Mouse (Mus musculus): Measurements from ENCODE around the gene Nbea. TPM values are rescaled to one million over a fixed set of nuclear protein-coding genes. Genes with fewer than 3 reads are reported as not detected.

The Nbea gene
- polyA plus RNA-seq, 1 experiment from 2014 or later = 7.4 TPM

DNA sequence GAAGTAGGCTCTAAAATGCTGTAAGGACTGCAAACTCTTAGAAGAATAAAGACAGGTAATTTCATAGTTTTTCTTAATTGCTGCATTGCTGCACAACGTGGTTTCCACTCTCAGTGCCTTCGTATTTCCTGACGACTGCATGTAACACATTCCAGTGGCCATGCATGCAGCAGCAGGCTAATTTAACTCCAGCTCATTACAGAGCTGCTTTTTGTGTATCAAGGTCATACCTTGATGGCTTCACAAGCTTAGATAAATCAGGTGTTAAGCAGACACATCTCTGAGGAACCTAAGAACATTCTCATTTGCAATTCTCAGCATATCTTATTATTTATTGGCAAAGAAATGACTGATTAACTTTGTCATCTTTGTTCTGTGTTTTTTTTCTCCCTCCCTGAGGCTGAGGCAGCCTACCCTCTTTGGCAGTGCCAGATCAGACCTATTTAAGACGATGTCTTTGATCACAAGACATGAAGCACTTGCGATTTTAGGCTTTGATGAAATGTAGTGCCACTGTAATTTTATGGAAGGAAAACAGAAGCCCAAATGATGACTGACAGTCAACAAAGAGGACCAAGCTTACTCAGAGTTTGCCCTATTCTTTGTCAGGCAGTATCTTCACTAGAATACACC, 368.4 kb downstream of the Nbea start:
- Histone ChIP-seq H3K27ac (no peak overlapping the region), H3K9me3 (no peaks in the 10 kb centered on the region), H3K27me3 (ENCODE audit: insufficient read depth, poor library complexity, severe bottlenecking) (no peaks in the 10 kb centered on the region), H3K36me3 (no peaks in the 10 kb centered on the region), H3K4me1 (0 out of 2 replicates have a peak, but pooled peaks cover 4% of the 10 kb centered on the region), H3K4me3 (no peak overlapping the region)
- no peak for DNase-seq (ENCODE audit: low spot score)
- 73% methylated on average over 5 of the region's 5 CpGs for WGBS

DNA sequence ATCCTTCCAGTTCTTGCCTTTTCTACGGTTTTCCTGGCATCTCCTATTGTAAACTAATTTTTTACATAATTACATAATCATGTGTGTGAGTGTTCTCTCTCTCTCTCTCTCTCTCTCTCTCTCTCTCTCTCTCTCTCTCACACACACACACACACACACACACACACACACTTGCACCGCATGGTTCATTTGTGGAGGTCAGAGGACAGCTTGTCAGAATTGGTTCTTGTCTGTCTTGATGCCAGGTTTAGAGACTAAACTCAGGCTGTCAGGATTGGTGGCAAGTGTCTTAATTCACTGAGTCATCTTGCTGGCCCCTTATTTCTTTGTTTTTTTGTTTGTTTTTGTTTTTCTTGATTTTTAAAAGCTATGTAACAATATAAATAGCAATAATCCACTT, 388.7 kb downstream of the Nbea start:
- Histone ChIP-seq H3K9me3 (no peaks in the 10 kb centered on the region), H3K4me3 (no peak overlapping the region), H3K4me1 (peaks cover 11% of the 10 kb centered on the region), H3K27ac (no peak overlapping the region), H3K36me3 (no peaks in the 10 kb centered on the region), H3K27me3 (ENCODE audit: insufficient read depth, poor library complexity, severe bottlenecking) (no peaks in the 10 kb centered on the region)
- DNase-seq (ENCODE audit: low spot score) = no peak
- 78% methylated on average over 2 of the region's 2 CpGs for WGBS

DNA sequence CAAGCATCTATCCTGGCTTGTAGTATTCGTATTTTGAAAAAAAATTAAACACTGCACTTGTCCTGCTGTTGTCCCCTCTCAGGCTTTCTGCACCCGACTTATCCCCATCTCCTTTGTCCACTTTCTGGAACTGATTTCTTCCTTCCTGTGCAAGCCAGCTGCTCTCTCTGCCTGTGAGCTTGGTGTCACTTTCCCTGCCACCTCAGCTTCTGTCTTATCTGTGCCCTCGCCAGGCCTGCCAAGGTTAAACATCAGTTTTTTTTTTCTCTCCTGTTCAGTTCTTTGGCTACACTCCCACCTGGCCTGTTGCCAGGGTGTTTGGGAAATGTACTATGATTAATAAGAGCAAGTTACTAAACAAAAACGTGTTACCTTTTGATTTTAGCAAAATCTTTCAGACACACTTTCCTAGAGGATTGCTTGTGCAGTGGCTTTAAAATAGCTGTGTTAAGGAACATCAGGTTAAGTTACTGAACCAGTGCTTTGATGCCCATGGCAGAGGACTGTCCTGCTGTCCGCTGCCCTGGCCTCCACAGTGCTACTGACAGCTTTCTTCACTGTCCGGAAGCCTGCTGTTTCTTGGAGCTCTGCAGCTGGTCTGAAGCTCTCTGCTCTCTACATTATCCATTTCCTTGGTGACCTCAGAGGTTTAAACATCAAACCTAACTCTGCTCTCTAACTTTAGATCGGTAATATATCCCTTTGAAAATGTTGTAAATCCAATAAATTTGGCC, 389.5 kb downstream of the Nbea start:
- no peak overlapping the region for H3K27ac ChIP-seq
- H3K9me3 ChIP-seq = no peaks in the 10 kb centered on the region
- no peaks in the 10 kb centered on the region for H3K36me3 ChIP-seq
- peaks cover 11% of the 10 kb centered on the region for H3K4me1 ChIP-seq
- no peaks in the 10 kb centered on the region for H3K27me3 ChIP-seq (ENCODE audit: insufficient read depth, poor library complexity, severe bottlenecking)
- H3K4me3 ChIP-seq = no peak overlapping the region
- no peak for DNase-seq (ENCODE audit: low spot score)
- WGBS = 46% methylated on average over 7 of the region's 7 CpGs

DNA sequence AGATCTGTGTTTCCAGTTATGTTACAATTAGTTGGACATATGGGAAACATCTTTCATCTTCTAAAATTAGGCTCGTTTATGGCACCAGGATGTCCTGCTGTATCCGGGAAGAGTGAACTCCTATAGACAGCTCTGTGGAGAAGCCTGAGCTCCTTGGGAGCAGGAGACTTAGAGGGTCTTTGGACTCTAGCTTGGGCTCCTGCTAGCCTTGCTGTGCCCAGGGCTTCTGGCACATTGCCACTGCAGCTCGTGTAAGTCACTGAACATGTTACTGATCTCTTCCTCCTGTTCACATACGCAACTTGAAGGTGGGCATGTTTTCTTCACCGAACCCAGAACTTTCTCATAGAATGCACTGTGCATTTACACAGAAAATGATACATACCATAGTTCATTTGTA, 391.2 kb downstream of the Nbea start:
- Histone ChIP-seq H3K4me1 (peaks cover 11% of the 10 kb centered on the region), H3K36me3 (no peaks in the 10 kb centered on the region), H3K27me3 (ENCODE audit: insufficient read depth, poor library complexity, severe bottlenecking) (no peaks in the 10 kb centered on the region), H3K9me3 (no peaks in the 10 kb centered on the region), H3K4me3 (no peak overlapping the region), H3K27ac (no peak overlapping the region)
- WGBS = 76% methylated on average over 5 of the region's 5 CpGs
- DNase-seq (ENCODE audit: low spot score) = no peak

DNA sequence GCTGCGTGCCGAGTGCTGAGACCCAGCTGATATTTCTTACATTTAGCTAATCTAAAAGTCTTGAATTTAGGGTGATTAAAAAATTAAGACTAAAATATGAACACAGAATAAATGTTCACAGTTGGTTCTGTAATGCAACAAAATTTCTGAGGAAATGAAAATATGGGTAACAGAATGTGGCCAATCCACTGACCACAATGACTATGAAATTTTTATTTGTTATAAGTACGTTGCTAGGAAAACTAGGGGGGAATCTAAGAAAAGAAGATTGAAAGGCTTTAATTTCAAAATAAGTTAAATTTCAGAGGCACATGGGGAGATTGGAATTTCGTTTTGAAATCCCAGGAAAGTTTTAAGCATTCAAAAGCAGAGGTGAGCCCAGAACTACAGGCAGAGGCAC, 392.9 kb downstream of the Nbea start:
- Histone ChIP-seq H3K9me3 (no peaks in the 10 kb centered on the region), H3K4me3 (no peak overlapping the region), H3K4me1 (peaks cover 11% of the 10 kb centered on the region), H3K27ac (no peak overlapping the region), H3K27me3 (ENCODE audit: insufficient read depth, poor library complexity, severe bottlenecking) (peaks cover 14% of the 10 kb centered on the region), H3K36me3 (no peaks in the 10 kb centered on the region)
- 76% methylated on average over 4 of the region's 4 CpGs for WGBS
- no peak for DNase-seq (ENCODE audit: low spot score)

DNA sequence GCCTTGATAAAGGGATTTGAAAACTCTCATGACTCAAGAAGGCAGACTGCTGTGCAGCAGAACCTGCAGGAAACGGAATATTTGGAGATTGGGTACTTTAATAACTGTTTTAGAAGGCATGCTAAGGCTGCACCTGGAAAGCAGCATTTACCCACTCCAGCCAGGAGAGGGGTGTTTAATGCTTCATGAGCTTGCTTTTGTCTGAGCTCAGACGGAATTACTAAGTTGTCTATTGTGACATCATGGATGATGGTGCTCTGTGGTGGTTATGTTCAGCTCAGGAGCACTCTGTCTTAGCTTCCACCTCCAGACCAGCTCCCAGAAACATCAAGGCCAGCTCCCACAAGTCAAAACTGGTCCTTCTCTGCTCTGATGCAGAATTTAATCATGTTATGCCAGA, 393.6 kb downstream of the Nbea start:
- Histone ChIP-seq H3K36me3 (no peaks in the 10 kb centered on the region), H3K9me3 (no peaks in the 10 kb centered on the region), H3K27me3 (ENCODE audit: insufficient read depth, poor library complexity, severe bottlenecking) (peaks cover 21% of the 10 kb centered on the region), H3K27ac (no peak overlapping the region), H3K4me1 (peaks cover 11% of the 10 kb centered on the region), H3K4me3 (no peak overlapping the region)
- DNase-seq (ENCODE audit: low spot score) = no peak
- WGBS = 50% methylated on average over 2 of the region's 2 CpGs

DNA sequence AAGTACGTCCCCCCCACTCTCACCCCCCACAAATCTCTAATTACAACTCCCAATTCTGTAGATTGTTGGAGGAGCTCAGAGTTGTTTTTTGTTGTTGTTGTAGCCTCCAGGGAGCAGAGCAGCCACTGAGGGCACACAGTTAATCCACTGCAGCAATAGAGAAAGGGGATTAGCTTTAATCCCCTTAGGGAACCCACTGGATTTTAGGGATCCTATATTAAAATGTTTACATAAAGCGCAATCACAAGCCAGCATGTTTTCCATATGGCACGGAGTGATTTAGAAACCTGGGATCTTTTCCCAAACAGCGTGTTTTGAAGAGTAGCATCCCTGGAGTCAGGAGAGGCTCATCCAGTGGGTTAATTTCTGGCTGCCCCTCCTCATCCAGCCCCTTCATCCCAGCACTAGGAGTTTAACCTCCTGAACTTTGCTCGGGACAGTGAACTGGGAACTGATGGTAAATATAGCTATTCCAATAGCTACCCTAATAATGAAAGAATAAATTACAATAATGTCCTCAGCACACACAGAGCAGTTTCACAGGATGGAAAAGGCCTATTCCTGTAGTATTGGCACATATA, 394.8 kb downstream of the Nbea start:
- no peak for DNase-seq (ENCODE audit: low spot score)
- H3K9me3 ChIP-seq = no peaks in the 10 kb centered on the region
- peaks cover 28% of the 10 kb centered on the region for H3K27me3 ChIP-seq (ENCODE audit: insufficient read depth, poor library complexity, severe bottlenecking)
- H3K36me3 ChIP-seq = no peaks in the 10 kb centered on the region
- H3K4me1 ChIP-seq = peaks cover 7% of the 10 kb centered on the region
- no peak overlapping the region for H3K27ac ChIP-seq
- 25% methylated on average over 5 of the region's 5 CpGs for WGBS
- H3K4me3 ChIP-seq = no peak overlapping the region

DNA sequence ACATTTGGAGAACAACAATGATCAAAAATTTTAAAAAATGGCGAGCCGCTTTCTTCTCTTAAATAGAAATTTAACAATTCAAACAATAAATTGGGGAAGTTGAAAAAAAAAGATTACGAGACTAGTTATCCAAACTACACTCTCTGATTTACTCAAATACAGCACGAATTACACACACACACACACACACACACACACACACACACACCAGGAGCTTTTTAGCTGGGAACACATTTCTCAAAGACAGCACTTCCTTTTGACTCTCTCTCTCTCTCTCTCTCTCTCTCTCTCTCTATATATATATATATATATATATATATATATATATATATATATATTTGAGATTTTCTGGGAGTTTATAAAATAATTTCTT, 395.3 kb downstream of the Nbea start:
- H3K27me3 ChIP-seq (ENCODE audit: insufficient read depth, poor library complexity, severe bottlenecking) = peaks cover 33% of the 10 kb centered on the region
- H3K4me3 ChIP-seq = peak overlapping the region; percentile 62
- no peak for DNase-seq (ENCODE audit: low spot score)
- H3K36me3 ChIP-seq = no peaks in the 10 kb centered on the region
- H3K4me1 ChIP-seq = peaks cover 8% of the 10 kb centered on the region
- H3K9me3 ChIP-seq = no peaks in the 10 kb centered on the region
- 19% methylated on average over 4 of the region's 4 CpGs for WGBS
- no peak overlapping the region for H3K27ac ChIP-seq

DNA sequence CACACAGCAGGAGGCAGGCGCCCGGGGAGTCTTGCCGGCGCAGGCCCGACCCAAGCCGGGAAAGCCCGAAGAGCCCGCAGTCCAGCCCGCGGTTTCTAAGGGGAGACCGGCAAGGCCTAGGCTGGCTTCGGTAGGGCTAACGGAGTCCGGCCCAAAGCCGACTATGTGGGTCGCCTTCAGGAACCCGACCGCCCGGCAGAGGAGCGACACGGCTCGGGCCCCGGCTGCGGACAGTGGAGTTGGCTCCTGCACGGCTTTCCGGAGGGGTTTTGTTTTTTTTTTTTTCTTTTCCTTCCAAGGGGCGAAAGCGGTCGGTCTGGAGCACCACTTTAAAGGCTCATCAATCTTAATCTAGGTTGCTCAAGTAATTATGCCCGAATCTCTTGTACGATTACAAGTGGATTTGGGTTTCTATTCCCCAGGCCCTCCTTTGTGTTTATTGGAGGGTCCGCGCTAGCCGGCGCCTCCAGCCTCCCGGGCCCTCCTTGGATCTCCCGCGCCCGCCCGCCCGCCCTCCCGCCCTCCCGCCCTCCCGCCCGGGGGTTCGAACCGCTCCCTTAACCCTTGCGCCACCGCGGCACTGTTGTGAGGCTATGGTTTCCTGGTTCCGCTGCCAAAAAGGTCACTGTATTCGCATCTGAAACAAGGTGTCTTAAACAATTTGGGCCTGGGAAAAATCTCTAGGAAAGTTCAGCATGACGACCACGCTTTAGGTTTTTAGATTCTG, 395.9 kb downstream of the Nbea start:
- under 1% methylated on average over 54 of the region's 54 CpGs for WGBS
- Histone ChIP-seq H3K36me3 (no peaks in the 10 kb centered on the region), H3K4me3 (peak overlapping the region; percentile 62), H3K4me1 (peaks cover 12% of the 10 kb centered on the region), H3K9me3 (no peaks in the 10 kb centered on the region), H3K27ac (peak overlapping the region; percentile 84), H3K27me3 (ENCODE audit: insufficient read depth, poor library complexity, severe bottlenecking) (peaks cover 39% of the 10 kb centered on the region)
- DNase-seq (ENCODE audit: low spot score) = peak; percentile 82

DNA sequence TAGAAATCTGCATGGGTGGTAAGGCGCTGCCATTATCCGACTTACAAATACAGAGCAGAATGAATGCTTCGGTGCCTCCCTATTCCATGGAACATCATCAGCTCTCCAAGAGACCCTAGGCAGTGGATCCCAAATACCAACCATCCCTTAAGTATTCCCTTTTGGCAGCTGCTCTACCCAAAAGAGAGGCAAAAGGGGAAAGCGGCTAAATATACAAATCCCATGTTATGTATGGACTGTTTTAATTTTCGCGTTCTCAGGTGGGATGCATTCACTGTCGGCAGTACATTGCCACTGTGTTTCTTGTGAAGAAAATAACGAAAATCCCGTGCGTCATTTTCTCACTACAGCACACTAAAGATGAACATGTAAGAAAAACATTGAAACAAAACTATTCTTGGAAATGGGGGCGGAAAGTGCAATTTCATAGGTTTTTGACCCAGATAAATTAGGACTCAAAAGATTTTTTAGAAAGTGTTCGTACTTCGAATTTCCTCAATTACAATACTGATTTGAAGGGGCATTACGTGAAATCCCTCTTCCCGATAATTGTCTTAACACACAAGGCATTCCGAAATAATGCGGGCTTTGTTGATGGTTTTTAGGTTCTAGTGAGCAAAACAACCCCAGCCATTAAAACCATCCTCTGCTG, 396.5 kb downstream of the Nbea start:
- Histone ChIP-seq H3K4me3 (peak overlapping the region; percentile 62), H3K36me3 (no peaks in the 10 kb centered on the region), H3K4me1 (peaks cover 18% of the 10 kb centered on the region), H3K27me3 (ENCODE audit: insufficient read depth, poor library complexity, severe bottlenecking) (peaks cover 46% of the 10 kb centered on the region), H3K9me3 (no peaks in the 10 kb centered on the region), H3K27ac (peak overlapping the region; percentile 84)
- DNase-seq (ENCODE audit: low spot score) = no peak
- WGBS = 10% methylated on average over 17 of the region's 17 CpGs

DNA sequence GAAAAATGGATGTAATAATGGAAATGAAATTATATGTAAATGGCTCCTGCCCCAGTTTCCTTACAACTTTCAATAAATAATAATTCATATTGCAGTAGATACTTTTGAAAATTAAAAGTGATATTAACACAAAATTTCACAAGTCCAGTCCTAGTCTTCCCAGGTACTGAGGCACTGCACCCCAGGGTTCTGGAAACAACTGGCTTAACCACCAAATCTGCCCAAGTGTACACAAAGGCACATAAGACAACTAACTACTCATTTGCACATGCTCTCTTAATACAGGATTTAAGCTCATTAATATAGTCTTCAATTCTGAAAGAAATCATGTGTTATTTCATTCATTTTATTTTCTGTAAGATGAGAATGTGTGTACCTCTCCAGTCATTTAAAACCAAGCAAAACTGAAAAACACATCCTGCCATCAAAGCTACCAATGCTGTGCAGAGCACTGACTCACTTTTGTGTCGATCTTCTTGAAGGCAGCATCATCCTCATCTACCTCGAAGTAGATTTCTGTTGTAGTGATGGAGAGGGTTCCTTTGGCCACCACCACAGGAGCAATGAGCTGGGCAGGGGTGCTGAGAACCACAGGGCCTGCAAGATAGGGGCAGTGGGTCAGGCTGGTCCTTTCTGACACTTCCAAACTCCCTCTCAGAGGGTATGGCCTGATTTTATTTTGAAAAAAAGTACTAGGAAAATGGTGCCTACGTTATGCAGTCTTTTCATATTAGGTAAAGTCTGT, 397.3 kb downstream of the Nbea start:
- WGBS = 24% methylated on average over 3 of the region's 3 CpGs
- peaks cover 18% of the 10 kb centered on the region for H3K4me1 ChIP-seq
- H3K27me3 ChIP-seq (ENCODE audit: insufficient read depth, poor library complexity, severe bottlenecking) = peaks cover 54% of the 10 kb centered on the region
- H3K9me3 ChIP-seq = no peaks in the 10 kb centered on the region
- H3K27ac ChIP-seq = no peak overlapping the region
- no peaks in the 10 kb centered on the region for H3K36me3 ChIP-seq
- no peak overlapping the region for H3K4me3 ChIP-seq
- no peak for DNase-seq (ENCODE audit: low spot score)

DNA sequence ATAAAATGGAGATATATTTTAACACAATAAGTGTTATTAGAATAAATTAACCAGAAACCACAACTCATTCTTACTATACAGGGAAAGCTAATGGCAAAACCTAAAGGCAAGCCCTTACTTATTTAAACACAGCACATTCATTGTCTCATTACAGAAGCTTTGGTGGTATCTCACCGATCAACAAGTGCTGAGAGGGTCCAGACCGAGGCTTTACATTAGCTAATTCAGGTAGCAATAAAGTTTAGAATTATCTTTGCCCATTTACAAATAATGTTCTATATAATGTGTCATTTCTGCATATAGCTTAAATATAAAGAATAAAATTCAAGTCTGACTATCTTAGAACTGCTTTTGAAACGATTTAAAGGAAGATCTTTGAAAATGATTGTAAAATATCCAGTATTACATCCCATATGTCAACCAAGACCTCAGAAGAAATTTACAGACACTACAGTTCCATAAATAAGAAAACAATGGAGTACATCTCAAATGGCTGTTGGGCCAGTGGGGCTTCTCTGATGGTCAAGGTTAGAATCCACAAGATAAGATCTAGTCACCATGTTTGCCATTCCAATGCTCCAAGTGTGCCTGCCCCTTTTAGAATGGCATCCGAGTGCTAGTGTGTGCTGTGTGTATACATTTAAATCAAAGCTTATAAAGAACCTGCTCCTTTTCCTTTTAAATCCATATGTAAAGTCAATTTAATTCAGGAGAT, 398.1 kb downstream of the Nbea start:
- peaks cover 24% of the 10 kb centered on the region for H3K4me1 ChIP-seq
- no peak overlapping the region for H3K27ac ChIP-seq
- no peaks in the 10 kb centered on the region for H3K36me3 ChIP-seq
- no peak for DNase-seq (ENCODE audit: low spot score)
- WGBS = 54% methylated on average over 4 of the region's 4 CpGs
- H3K27me3 ChIP-seq (ENCODE audit: insufficient read depth, poor library complexity, severe bottlenecking) = peaks cover 61% of the 10 kb centered on the region
- H3K4me3 ChIP-seq = no peak overlapping the region
- no peaks in the 10 kb centered on the region for H3K9me3 ChIP-seq
